Mouse (Mus musculus) G1E-ER4 (cell line): ENCODE data around the gene Elavl3. TPM values are rescaled to one million over a fixed set of nuclear protein-coding genes. Genes with fewer than 3 reads are reported as not detected.

Source experiments
- GATA1 ChIP-seq: IDR thresholded peaks from one replicate; pipeline ENCODE4 v1.8.0; 2012; ENCODE audit warnings: low read length, inconsistent platforms
- polyA plus RNA-seq: library from polyadenylated mRNA; stranded (reverse); fragments of >175 nt; gene quantifications from 2 replicates; pipeline ENCODE4 v1.2.3, GENCODE M21; 2012

Gene Elavl3
- polyA plus RNA-seq, 1 experiment: not detected

- TF ChIP-seq GATA1: no peak
These were observed 59.6 kb downstream of the Elavl3 start for GRCm38 (mm10) chr9:21992227-21992626.

- no peak for TF ChIP-seq GATA1
These were observed 62.4 kb downstream of the Elavl3 start, which contains the start of gene Rgl3 for GRCm38 (mm10) chr9:21989230-21990110. TSS of gene Rgl3 (minus strand) at chr9:21989446.

- TF ChIP-seq GATA1: no peak
These were observed 63.3 kb downstream of the Elavl3 start for GRCm38 (mm10) chr9:21988421-21989101.

GRCm38 (mm10) chr9:21987592-21988342, 64.1 kb downstream of the Elavl3 start:
- TF ChIP-seq GATA1: no peak

GRCm38 (mm10) chr9:21983911-21984310, 67.9 kb downstream of the Elavl3 start:
- no peak for TF ChIP-seq GATA1

- TF ChIP-seq GATA1: no peak
These were observed 73.3 kb downstream of the Elavl3 start for GRCm38 (mm10) chr9:21978398-21979128.

- no peak for TF ChIP-seq GATA1
These were observed 73.9 kb downstream of the Elavl3 start for GRCm38 (mm10) chr9:21977972-21978371.

GRCm38 (mm10) chr9:21977331-21977730, 74.5 kb downstream of the Elavl3 start:
- TF ChIP-seq GATA1: no peak

- no peak for TF ChIP-seq GATA1
These were observed 75.1 kb downstream of the Elavl3 start for GRCm38 (mm10) chr9:21976626-21977175.

GRCm38 (mm10) chr9:21969304-21969703, 82.5 kb downstream of the Elavl3 start:
- no peak for TF ChIP-seq GATA1

GRCm38 (mm10) chr9:21968883-21969282, 82.9 kb downstream of the Elavl3 start:
- no peak for TF ChIP-seq GATA1

Other genes with a start within 250 kb of the Elavl3 start
- gene Angptl8, start 216.5 kb downstream of the Elavl3 start, polyA plus RNA-seq: not detected in 2 replicates
- gene Dock6, start 199.4 kb downstream of the Elavl3 start, polyA plus RNA-seq: 6.5 and 7.2 TPM in 2 replicates
- 7.7 and 15.2 TPM in 2 replicates for gene Rab3d, start 133.8 kb downstream of the Elavl3 start, polyA plus RNA-seq
- gene Ccdc159, start 124.6 kb downstream of the Elavl3 start, polyA plus RNA-seq: 0.17 and 0.31 TPM in 2 replicates
- 13.3 and 18.6 TPM in 2 replicates for gene Tmem205, start 124.5 kb downstream of the Elavl3 start, polyA plus RNA-seq
- gene Plppr2, start 115.0 kb downstream of the Elavl3 start, polyA plus RNA-seq: 3.6 and 5.0 TPM in 2 replicates
- gene Swsap1, start 96.3 kb downstream of the Elavl3 start, polyA plus RNA-seq: 15.1 and 19.9 TPM in 2 replicates
- gene Epor, start 88.5 kb downstream of the Elavl3 start, polyA plus RNA-seq: 159 and 199 TPM in 2 replicates
- gene Rgl3, start 62.6 kb downstream of the Elavl3 start, polyA plus RNA-seq: not detected in 2 replicates
- gene Ccdc151, start 49.4 kb downstream of the Elavl3 start, polyA plus RNA-seq: 0.05 and 0.06 TPM in 2 replicates
- 177 and 197 TPM in 2 replicates for gene Prkcsh, start 49.2 kb downstream of the Elavl3 start, polyA plus RNA-seq
- gene Gm49318, start 19.2 kb upstream of the Elavl3 start, polyA plus RNA-seq: not detected in 2 replicates
- gene Zfp653, start 19.4 kb upstream of the Elavl3 start, polyA plus RNA-seq: 17.0 and 20.8 TPM in 2 replicates
- gene Ecsit, start 33.4 kb upstream of the Elavl3 start, polyA plus RNA-seq: 34.1 and 46.0 TPM in 2 replicates
- not detected in 2 replicates for gene Cnn1, start 47.2 kb upstream of the Elavl3 start, polyA plus RNA-seq
- gene Elof1, start 65.1 kb upstream of the Elavl3 start, polyA plus RNA-seq: 67.9 and 125 TPM in 2 replicates
- gene Acp5, start 83.7 kb upstream of the Elavl3 start, polyA plus RNA-seq: 19.9 and 22.9 TPM in 2 replicates
- gene Pigyl, start 104.8 kb upstream of the Elavl3 start, polyA plus RNA-seq: 87.8 and 135 TPM in 2 replicates
- not detected in 2 replicates for gene Zfp872, start 136.1 kb upstream of the Elavl3 start, polyA plus RNA-seq
- 6.1 and 8.8 TPM in 2 replicates for gene Zfp809, start 173.7 kb upstream of the Elavl3 start, polyA plus RNA-seq
- 0.09 TPM in 2 replicates for gene Zfp599, start 207.9 kb upstream of the Elavl3 start, polyA plus RNA-seq